Mouse (Mus musculus): ENCODE data around the gene Tedc2. TPM values are rescaled to one million over a fixed set of nuclear protein-coding genes. Genes with fewer than 3 reads are reported as not detected.

The Tedc2 gene
- total and polyA plus RNA-seq, 3 experiments, result 11.8 to 14.5 (median 14.1) TPM

DNA sequence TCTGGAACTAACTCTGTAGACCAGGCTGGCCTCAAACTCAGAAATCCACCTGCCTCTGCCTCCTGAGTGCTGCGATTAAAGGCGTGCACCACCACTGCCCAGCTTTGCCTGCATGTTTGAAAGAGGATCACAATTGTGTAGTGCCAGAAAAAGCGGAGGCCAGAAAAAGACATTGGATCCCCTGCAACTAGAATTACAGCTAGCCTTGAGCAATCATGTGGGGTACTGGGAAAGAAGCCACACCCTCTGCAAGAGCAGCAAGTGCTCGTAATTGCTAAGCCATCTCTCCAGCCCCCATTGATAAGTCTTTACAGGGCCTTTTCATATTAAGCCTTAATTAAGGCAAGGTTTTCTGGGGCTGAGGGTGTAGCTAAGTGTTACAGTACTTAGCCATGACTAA is 29.2 kb downstream of the Tedc2 start:
- Histone ChIP-seq H3K36me3 (replicated peaks in 1 of 2; ENCODE audit: control insufficient read depth in 1 of 2, insufficient read depth in 1 of 2, low read length in 1 of 2) (peaks cover 0 to 24% of the 10 kb centered on the region in 2 experiments), H3K27me3 (replicated peaks) (no peaks in the 10 kb centered on the region), H3K4me2 (ENCODE audit: insufficient read depth, low read depth, poor library complexity, severe bottlenecking) (no peak overlapping the region), H3K4me1 (ENCODE audit: control insufficient read depth in 1 of 2, insufficient read depth in 2 of 2) (peaks cover 10 to 35% of the 10 kb centered on the region in 2 experiments), H3K27ac (ENCODE audit: insufficient read depth, low read depth) (no peak overlapping the region), H3K79me2 (replicated peaks; ENCODE audit: control insufficient read depth, extremely low read depth, insufficient read depth, poor library complexity, severe bottlenecking) (no peaks in the 10 kb centered on the region), H3K4me3 (replicated peaks in 1 of 3; ENCODE audit: low read depth in 2 of 3, low read length in 2 of 3, poor library complexity in 1 of 3) (no peak overlapping the region), H3K9me3 (replicated peaks; ENCODE audit: low read length) (no peaks in the 10 kb centered on the region), H3K9ac (ENCODE audit: insufficient read depth, low read depth) (no peak overlapping the region)
- DNase-seq (ENCODE audit: extremely low read depth), result no peak
- in situ Hi-C loops (cut with MboI; ENCODE audit: low pct_ligation_motif_present, low pct_unique_long_range_greater_than_20kb, low sequenced_read_pairs), result no loop called here
- TF ChIP-seq CHD1 (IDR thresholded peaks at IDR 0.05; ENCODE audit: low read depth, low read length) (no peak), TCF12 (IDR thresholded peaks at IDR 0.05; ENCODE audit: low read depth, low read length) (no peak), HCFC1 (IDR thresholded peaks at IDR 0.05; ENCODE audit: low read depth, low read length) (no peak), EP300 (IDR thresholded peaks at IDR 0.05; ENCODE audit: low read length) (no peak), UBTF (IDR thresholded peaks at IDR 0.05; ENCODE audit: low read depth, low read length) (no peak), USF1 (IDR thresholded peaks at IDR 0.05; ENCODE audit: low read depth, low read length) (no peak), KAT2A (IDR thresholded peaks at IDR 0.05; ENCODE audit: insufficient replicate concordance, low read length) (no peak), RAD21 (IDR thresholded peaks at IDR 0.05; ENCODE audit: low read depth, low read length) (no peak), USF2 (conservative IDR thresholded peaks at IDR 0.05; ENCODE audit: low read depth, low read length) (no peak), ZC3H11A (IDR thresholded peaks at IDR 0.05; ENCODE audit: low read depth, low read length) (no peak)
- dilution Hi-C loops (cut with MboI; ENCODE audit: extremely low pct_ligation_motif_present, extremely low pct_unique_long_range_greater_than_20kb, low sequenced_read_pairs), result no loop called here

DNA sequence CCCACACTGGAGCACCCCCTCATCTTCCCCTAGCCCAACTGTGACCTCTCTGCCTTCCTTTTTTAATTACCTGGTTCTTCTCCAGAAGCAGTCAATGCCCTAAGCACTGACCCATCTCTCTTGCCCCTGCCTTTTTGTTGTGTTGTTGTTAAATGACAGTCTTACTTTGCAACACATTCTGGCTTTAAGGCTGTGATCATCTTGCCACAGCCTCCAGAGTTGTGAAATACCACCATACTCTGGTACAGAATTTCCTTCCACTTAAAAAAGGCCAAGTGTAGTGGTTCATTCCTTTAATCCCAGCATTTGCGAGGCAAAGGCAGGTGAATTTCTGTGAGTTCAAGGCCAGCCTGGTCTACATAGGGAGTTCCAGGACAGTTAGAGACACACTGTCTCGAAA is 29.7 kb downstream of the Tedc2 start:
- H3K27me3 ChIP-seq (replicated peaks), result no peaks in the 10 kb centered on the region
- no peak overlapping the region for H3K9ac ChIP-seq (ENCODE audit: insufficient read depth, low read depth)
- DNase-seq (ENCODE audit: extremely low read depth), result no peak
- H3K36me3 ChIP-seq (replicated peaks in 1 of 2; ENCODE audit: control insufficient read depth in 1 of 2, insufficient read depth in 1 of 2, low read length in 1 of 2), result peaks cover 0 to 26% of the 10 kb centered on the region in 2 experiments
- TF ChIP-seq UBTF (IDR thresholded peaks at IDR 0.05; ENCODE audit: low read depth, low read length) (no peak), JUND (conservative IDR thresholded peaks at IDR 0.05; ENCODE audit: low read depth, low read length) (no peak), KAT2A (IDR thresholded peaks at IDR 0.05; ENCODE audit: insufficient replicate concordance, low read length) (no peak), TBP (conservative IDR thresholded peaks at IDR 0.05; ENCODE audit: low read depth, low read length) (no peak)
- no peaks in the 10 kb centered on the region for H3K79me2 ChIP-seq (replicated peaks; ENCODE audit: control insufficient read depth, extremely low read depth, insufficient read depth, poor library complexity, severe bottlenecking)
- H3K4me2 ChIP-seq (ENCODE audit: insufficient read depth, low read depth, poor library complexity, severe bottlenecking), result no peak overlapping the region
- no peak overlapping the region for H3K4me3 ChIP-seq (replicated peaks in 1 of 3; ENCODE audit: low read depth in 2 of 3, low read length in 2 of 3, poor library complexity in 1 of 3)
- dilution Hi-C loops (cut with MboI; ENCODE audit: extremely low pct_ligation_motif_present, extremely low pct_unique_long_range_greater_than_20kb, low sequenced_read_pairs) (no loop called here), in situ Hi-C loops (cut with MboI; ENCODE audit: low pct_ligation_motif_present, low pct_unique_long_range_greater_than_20kb, low sequenced_read_pairs) (no loop called here)
- peaks cover 10 to 35% of the 10 kb centered on the region in 2 experiments for H3K4me1 ChIP-seq (ENCODE audit: control insufficient read depth in 1 of 2, insufficient read depth in 2 of 2)
- H3K27ac ChIP-seq (ENCODE audit: insufficient read depth, low read depth), result no peak overlapping the region
- no peaks in the 10 kb centered on the region for H3K9me3 ChIP-seq (replicated peaks; ENCODE audit: low read length)

DNA sequence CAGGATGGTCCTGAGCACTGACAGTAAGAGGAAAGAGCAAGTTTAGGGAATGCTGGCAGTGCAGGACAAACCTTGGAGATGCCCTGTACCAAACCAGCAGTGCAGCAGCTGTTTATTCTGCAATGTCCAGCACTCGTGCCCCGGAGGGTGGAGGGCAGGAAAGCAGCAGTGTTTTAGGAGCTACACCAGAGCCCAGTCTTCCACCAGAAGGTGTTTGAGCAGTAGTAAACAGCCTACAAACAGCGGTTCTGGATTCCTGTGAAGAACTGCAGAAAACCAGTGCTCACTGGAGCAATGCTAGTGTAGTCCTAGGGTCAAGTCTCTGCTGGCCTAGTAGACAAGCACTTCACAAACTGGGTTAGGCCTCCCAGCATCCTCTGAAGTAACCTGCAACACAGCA is 46.4 kb downstream of the Tedc2 start:
- Histone ChIP-seq H3K9ac (ENCODE audit: insufficient read depth, low read depth) (no peak overlapping the region), H3K27ac (ENCODE audit: insufficient read depth, low read depth) (no peak overlapping the region), H3K4me2 (ENCODE audit: insufficient read depth, low read depth, poor library complexity, severe bottlenecking) (no peak overlapping the region), H3K79me2 (replicated peaks; ENCODE audit: control insufficient read depth, extremely low read depth, insufficient read depth, poor library complexity, severe bottlenecking) (no peaks in the 10 kb centered on the region), H3K4me3 (replicated peaks in 1 of 3; ENCODE audit: low read depth in 2 of 3, low read length in 2 of 3, poor library complexity in 1 of 3) (no peak overlapping the region), H3K36me3 (replicated peaks in 1 of 2; ENCODE audit: control insufficient read depth in 1 of 2, insufficient read depth in 1 of 2, low read length in 1 of 2) (peaks cover 0 to 2% of the 10 kb centered on the region in 2 experiments), H3K9me3 (replicated peaks; ENCODE audit: low read length) (no peaks in the 10 kb centered on the region), H3K4me1 (ENCODE audit: control insufficient read depth in 1 of 2, insufficient read depth in 2 of 2) (peaks cover 13 to 37% of the 10 kb centered on the region in 2 experiments), H3K27me3 (replicated peaks) (no peaks in the 10 kb centered on the region)
- dilution Hi-C loops (cut with MboI; ENCODE audit: extremely low pct_ligation_motif_present, extremely low pct_unique_long_range_greater_than_20kb, low sequenced_read_pairs) (no loop called here), in situ Hi-C loops (cut with MboI; ENCODE audit: low pct_ligation_motif_present, low pct_unique_long_range_greater_than_20kb, low sequenced_read_pairs) (no loop called here)
- no peak for DNase-seq (ENCODE audit: extremely low read depth)
- no peak for TF ChIP-seq ZMIZ1 (IDR thresholded peaks at IDR 0.05; ENCODE audit: low read depth, low read length)
- no peak for TF ChIP-seq TBP (conservative IDR thresholded peaks at IDR 0.05; ENCODE audit: low read depth, low read length)
- TF ChIP-seq JUN (IDR thresholded peaks at IDR 0.05; ENCODE audit: insufficient read depth, low read depth, low read length), result no peak
- no peak for TF ChIP-seq ZNF384 (IDR thresholded peaks at IDR 0.05; ENCODE audit: low read depth, low read length)
- no peak for TF ChIP-seq POLR2AphosphoS2 (IDR thresholded peaks at IDR 0.05; ENCODE audit: low read depth, low read length)
- no peak for TF ChIP-seq MXI1 (IDR thresholded peaks at IDR 0.05; ENCODE audit: low read depth, low read length)
- TF ChIP-seq MAZ (IDR thresholded peaks at IDR 0.05; ENCODE audit: low read depth, low read length), result no peak
- no peak for TF ChIP-seq KAT2A (IDR thresholded peaks at IDR 0.05; ENCODE audit: insufficient replicate concordance, low read length)
- TF ChIP-seq CTCF (conservative IDR thresholded peaks at IDR 0.05 in 1 of 2, IDR thresholded peaks at IDR 0.05 in 1 of 2; ENCODE audit: low read depth in 2 of 2, low read length in 2 of 2), result no peak
- no peak for TF ChIP-seq MAX (IDR thresholded peaks at IDR 0.05; ENCODE audit: low read length)
- TF ChIP-seq E2F4 (IDR thresholded peaks at IDR 0.05; ENCODE audit: insufficient replicate concordance, low read depth, low read length), result no peak
- TF ChIP-seq USF2 (conservative IDR thresholded peaks at IDR 0.05; ENCODE audit: low read depth, low read length), result no peak
- no peak for TF ChIP-seq TCF12 (IDR thresholded peaks at IDR 0.05; ENCODE audit: low read depth, low read length)
- no peak for TF ChIP-seq SIN3A (IDR thresholded peaks at IDR 0.05; ENCODE audit: low read length)
- TF ChIP-seq POLR2A (IDR thresholded peaks at IDR 0.05; ENCODE audit: low read depth, low read length), result no peak
- TF ChIP-seq ETS1 (conservative IDR thresholded peaks at IDR 0.05; ENCODE audit: low read depth, low read length), result no peak
- TF ChIP-seq ZKSCAN1 (IDR thresholded peaks at IDR 0.05; ENCODE audit: borderline replicate concordance, low read depth, low read length), result no peak
- no peak for TF ChIP-seq MAFK (IDR thresholded peaks at IDR 0.05; ENCODE audit: insufficient replicate concordance, low read length)

Data from CH12.LX (cell line).